Mouse (Mus musculus) midbrain, embryonic 14.5 days (tissue): Measurements from ENCODE around the gene Krtap19-3. TPM values are rescaled to one million over a fixed set of nuclear protein-coding genes. Genes with fewer than 3 reads are reported as not detected.

Experiments
- ATAC-seq: fragments of 200-750 bp; cut with Nextera tagmentation; 2 replicates; pipeline ENCODE4 v1.8.0; 2017; ENCODE audit warnings: moderate number of reproducible peaks, moderate library complexity; ENCODE audit not compliant: low FRiP score, low TSS enrichment
- DNase-seq: peaks from one replicate; pipeline ENCODE4 v3.0.0-alpha.2; 2015
- H3K27ac ChIP-seq: fragments of 300-500 bp; sonication (generic); replicated peaks from 2 replicates; pipeline ENCODE4 v1.5.1; 2014; ENCODE audit warnings: mild to moderate bottlenecking, low read depth, low read length, moderate library complexity
- H3K27me3 ChIP-seq: fragments of 300-500 bp; sonication (generic); 2 replicates; pipeline ENCODE4 v1.6.1; 2014; ENCODE audit warnings: low read length, control low read depth, mixed read lengths; ENCODE audit not compliant: control insufficient read depth, insufficient read depth
- H3K36me3 ChIP-seq: fragments of 300-500 bp; sonication (generic); 2 replicates; pipeline ENCODE4 v1.6.1; 2014; ENCODE audit warnings: low read length, control low read depth; ENCODE audit not compliant: control insufficient read depth, insufficient read depth
- H3K4me1 ChIP-seq: fragments of 300-500 bp; sonication (generic); 2 replicates; pipeline ENCODE4 v1.6.1; 2014; ENCODE audit warnings: mild to moderate bottlenecking, antibody characterized with exemption, low read length, control low read depth; ENCODE audit not compliant: control insufficient read depth, insufficient read depth
- H3K4me2 ChIP-seq: fragments of 300-500 bp; sonication (generic); 2 replicates; pipeline ENCODE4 v1.6.1; 2014; ENCODE audit warnings: mild to moderate bottlenecking, low read length, moderate library complexity
- H3K4me3 ChIP-seq: fragments of 300-500 bp; sonication (generic); replicated peaks from 2 replicates; pipeline ENCODE4 v1.5.1; 2014; ENCODE audit warnings: low read depth, low read length
- H3K9ac ChIP-seq: fragments of 300-500 bp; sonication (generic); replicated peaks from 2 replicates; pipeline ENCODE4 v1.6.1; 2014; ENCODE audit warnings: mild to moderate bottlenecking, low read length, moderate library complexity
- H3K9me3 ChIP-seq: fragments of 300-500 bp; sonication (generic); 2 replicates; pipeline ENCODE4 v1.6.1; 2016; ENCODE audit warnings: low read length, control low read depth, mixed read lengths; ENCODE audit not compliant: control insufficient read depth
- WGBS: fragments of 180-500 bp; shearing (Covaris S2); extraction: QIAGEN DNeasy Blood & Tissue Kit; methylation state at CpG from one replicate; pipeline ENCODE4 v1.1.7; 2014; 5-methylcytosine and 5-hydroxymethylcytosine counted together
- polyA plus RNA-seq: library from polyadenylated mRNA; unstranded; fragments of >200 nt; fragmentation: Nextera tagmentation; extraction: Ambion mirVana; gene quantifications from 2 replicates; pipeline ENCODE4 v1.2.1, GENCODE M21; 2014

The Krtap19-3 gene
- polyA plus RNA-seq, 1 experiment from 2014 or later: not detected

DNA sequence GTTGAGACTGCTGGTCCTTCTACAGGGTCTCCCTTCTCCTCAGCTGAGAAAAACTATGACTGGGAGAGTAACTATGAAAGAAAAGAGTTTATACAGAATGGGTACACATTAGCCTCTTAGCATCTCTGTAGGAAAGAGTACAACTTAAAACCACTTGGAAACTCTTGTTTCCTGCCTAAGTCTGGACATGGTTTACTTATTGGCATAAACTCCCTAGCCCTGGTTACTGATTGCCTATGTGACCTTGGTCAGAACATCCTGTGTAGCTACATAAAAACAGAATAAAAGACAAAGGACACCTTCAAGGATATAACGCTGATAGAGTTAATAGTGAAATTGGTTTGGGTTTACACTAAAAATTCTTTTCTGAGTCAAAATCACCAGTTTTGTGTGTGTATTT is 30.5 kb downstream of the Krtap19-3 start:
- ATAC-seq (no peak), DNase-seq (no peak)
- H3K27ac ChIP-seq: no peak overlapping the region
- no peak overlapping the region for H3K9ac ChIP-seq
- no peaks in the 10 kb centered on the region for H3K4me1 ChIP-seq
- H3K36me3 ChIP-seq: no peaks in the 10 kb centered on the region
- H3K4me3 ChIP-seq: no peak overlapping the region
- H3K27me3 ChIP-seq: no peaks in the 10 kb centered on the region
- no peaks in the 10 kb centered on the region for H3K9me3 ChIP-seq
- 92% methylated on average over 1 of the region's 1 CpGs for WGBS
- H3K4me2 ChIP-seq: no peak overlapping the region

Other genes starting within 250 kb of the Krtap19-3 start
- gene Krtap26-1, start 230.2 kb downstream of the Krtap19-3 start, polyA plus RNA-seq: not detected in 2 replicates
- gene Krtap27-1, start 206.4 kb downstream of the Krtap19-3 start, polyA plus RNA-seq: not detected in 2 replicates
- not detected in 2 replicates for gene 2310061N02Rik, start 170.1 kb downstream of the Krtap19-3 start, polyA plus RNA-seq
- not detected in 2 replicates for gene Krtap13-1, start 149.2 kb downstream of the Krtap19-3 start, polyA plus RNA-seq
- not detected in 2 replicates for gene Krtap13, start 126.4 kb downstream of the Krtap19-3 start, polyA plus RNA-seq
- gene 2310034C09Rik, start 119.2 kb downstream of the Krtap19-3 start, polyA plus RNA-seq: not detected in 2 replicates
- not detected in 2 replicates for gene 2310057N15Rik, start 103.8 kb downstream of the Krtap19-3 start, polyA plus RNA-seq
- gene Gm5965, start 100.1 kb downstream of the Krtap19-3 start, polyA plus RNA-seq: not detected in 2 replicates
- gene Gm20741, start 65.8 kb downstream of the Krtap19-3 start, polyA plus RNA-seq: not detected in 2 replicates
- not detected in 2 replicates for gene Krtap15, start 57.8 kb downstream of the Krtap19-3 start, polyA plus RNA-seq
- not detected in 2 replicates for gene Krtap14, start 51.9 kb downstream of the Krtap19-3 start, polyA plus RNA-seq
- gene Krtap19-1, start 8.6 kb downstream of the Krtap19-3 start, polyA plus RNA-seq: not detected in 2 replicates
- gene Krtap19-2, start 3.8 kb downstream of the Krtap19-3 start, polyA plus RNA-seq: not detected in 2 replicates
- gene Krtap19-4, start 7.1 kb upstream of the Krtap19-3 start, polyA plus RNA-seq: not detected in 2 replicates
- gene Krtap19-5, start 18.4 kb upstream of the Krtap19-3 start, polyA plus RNA-seq: not detected in 2 replicates
- not detected in 2 replicates for gene Krtap19-9b, start 54.2 kb upstream of the Krtap19-3 start, polyA plus RNA-seq
- not detected in 2 replicates for gene Krtap16-3, start 84.8 kb upstream of the Krtap19-3 start, polyA plus RNA-seq
- gene Krtap22-2, start 132.7 kb upstream of the Krtap19-3 start, polyA plus RNA-seq: not detected in 2 replicates
- gene Gm10229, start 137.2 kb upstream of the Krtap19-3 start, polyA plus RNA-seq: not detected in 2 replicates
- not detected in 2 replicates for gene Krtap6-1, start 153.7 kb upstream of the Krtap19-3 start, polyA plus RNA-seq
- gene Gm10228, start 163.4 kb upstream of the Krtap19-3 start, polyA plus RNA-seq: not detected in 2 replicates
- gene Krtap6-5, start 169.8 kb upstream of the Krtap19-3 start, polyA plus RNA-seq: not detected in 2 replicates
- not detected in 2 replicates for gene 1110025L11Rik, start 186.0 kb upstream of the Krtap19-3 start, polyA plus RNA-seq
- gene Krtap6-3, start 206.0 kb upstream of the Krtap19-3 start, polyA plus RNA-seq: not detected in 2 replicates